Mouse (Mus musculus) neural tube, embryonic 11.5 days (tissue): ENCODE measurements around the gene 4921504E06Rik. TPM values are rescaled to one million over a fixed set of nuclear protein-coding genes. Genes with fewer than 3 reads are reported as not detected.

Source experiments
- ATAC-seq: fragments of 200-750 bp; cut with Nextera tagmentation; 2 replicates; pipeline ENCODE4 v1.8.0; 2017; ENCODE audit warnings: moderate number of reproducible peaks, mild to moderate bottlenecking, moderate TSS enrichment, moderate library complexity; ENCODE audit not compliant: insufficient read depth, low FRiP score, low TSS enrichment
- DNase-seq: peaks from one replicate; pipeline ENCODE4 v3.0.0-alpha.2; 2015; ENCODE audit warnings: low spot score
- H3K27ac ChIP-seq: fragments of 300-500 bp; sonication (generic); 2 replicates; pipeline ENCODE4 v1.5.1; 2014; ENCODE audit warnings: low read depth, mild to moderate bottlenecking, low read length
- H3K27me3 ChIP-seq: fragments of 300-500 bp; sonication (generic); 2 replicates; pipeline ENCODE4 v1.6.1; 2014; ENCODE audit warnings: mild to moderate bottlenecking, low read length, mixed read lengths; ENCODE audit not compliant: control insufficient read depth, insufficient read depth
- H3K36me3 ChIP-seq: fragments of 300-500 bp; sonication (generic); 2 replicates; pipeline ENCODE4 v1.6.1; 2014; ENCODE audit warnings: mild to moderate bottlenecking, low read length, moderate library complexity, mixed read lengths; ENCODE audit not compliant: control insufficient read depth, insufficient read depth
- H3K4me1 ChIP-seq: fragments of 300-500 bp; sonication (generic); 2 replicates; pipeline ENCODE4 v1.6.1; 2014; ENCODE audit warnings: low read length, mixed read lengths; ENCODE audit not compliant: control insufficient read depth, insufficient read depth
- H3K4me2 ChIP-seq: fragments of 300-500 bp; sonication (generic); 2 replicates; pipeline ENCODE4 v1.6.1; 2014; ENCODE audit warnings: low read depth, mild to moderate bottlenecking, moderate library complexity
- H3K4me3 ChIP-seq: fragments of 300-500 bp; sonication (generic); 2 replicates; pipeline ENCODE4 v1.5.1; 2014; ENCODE audit warnings: low read depth, low read length
- H3K9ac ChIP-seq: fragments of 300-500 bp; sonication (generic); 2 replicates; pipeline ENCODE4 v1.6.1; 2014; ENCODE audit warnings: mild to moderate bottlenecking, low read length
- H3K9me3 ChIP-seq: fragments of 300-500 bp; sonication (generic); 2 replicates; pipeline ENCODE4 v1.6.1; 2016; ENCODE audit warnings: low read length; ENCODE audit not compliant: control insufficient read depth
- WGBS: fragments of 180-500 bp; shearing (Covaris S2); extraction: QIAGEN DNeasy Blood & Tissue Kit; methylation state at CpG from one replicate; pipeline ENCODE4 v1.1.7; 2014; 5-methylcytosine and 5-hydroxymethylcytosine counted together
- polyA plus RNA-seq: library from polyadenylated mRNA; unstranded; fragments of >200 nt; fragmentation: Nextera tagmentation; extraction: Ambion mirVana; gene quantifications from 2 replicates; pipeline ENCODE4 v1.2.1, GENCODE M21; 2014

4921504E06Rik gene
- polyA plus RNA-seq: not detected in 2 replicates

GRCm38 (mm10) chr2:19553821-19554592 is at the start of gene 4921504E06Rik:
Gene 4921504E06Rik, minus strand, starts transcription at chr2:19553914.
- ATAC-seq (peak; percentile 90), DNase-seq (peak; percentile 85)
- peak within 1 kb of the TSS; percentile 58 for H3K4me2 ChIP-seq
- no peak within 1 kb of the TSS for H3K27ac ChIP-seq
- peaks cover 6% of the 10 kb centered on the region for H3K4me1 ChIP-seq
- under 1% methylated on average over 21 of the region's 27 CpGs for WGBS
- H3K9me3 ChIP-seq: no peaks in the 10 kb centered on the region
- H3K4me3 ChIP-seq: peak within 1 kb of the TSS; percentile 35
- no peaks in the 10 kb centered on the region for H3K27me3 ChIP-seq
- H3K36me3 ChIP-seq: no peaks in the 10 kb centered on the region
- H3K9ac ChIP-seq: peak within 1 kb of the TSS; percentile 26

DNA sequence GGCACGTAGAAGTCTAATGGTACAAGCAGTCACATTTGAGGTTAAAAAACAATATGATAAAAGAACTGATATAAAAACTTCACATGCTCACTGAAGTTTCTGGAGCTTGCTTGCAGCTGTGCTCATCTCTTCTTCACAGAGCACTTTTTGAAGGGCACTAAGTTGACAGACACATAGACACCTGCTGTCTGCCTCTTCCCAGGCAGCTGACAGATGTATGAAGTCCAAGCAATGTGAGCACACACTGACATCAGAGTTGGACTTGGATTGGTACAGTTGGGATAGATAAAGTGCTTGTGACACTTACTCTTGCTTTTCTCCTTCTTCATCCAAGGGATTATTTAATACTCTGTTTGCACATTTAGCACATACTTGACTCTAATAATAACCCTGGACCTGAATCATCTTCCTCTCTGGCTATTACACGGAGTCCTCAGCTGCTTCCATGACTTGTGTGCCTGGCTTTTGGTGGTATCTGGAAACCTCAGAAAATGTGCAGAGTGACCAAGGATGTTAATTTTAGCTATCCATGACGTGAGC is 47.7 kb upstream of the 4921504E06Rik start:
- no peak overlapping the region for H3K4me2 ChIP-seq

GRCm38 (mm10) chr2:19600860-19601259 is 47.1 kb upstream of the 4921504E06Rik start:
- DNase-seq (no peak), ATAC-seq (no peak)
- WGBS: 89% methylated on average over 5 of the region's 5 CpGs
- H3K4me3 ChIP-seq: no peak overlapping the region
- no peak overlapping the region for H3K9ac ChIP-seq
- no peak overlapping the region for H3K4me2 ChIP-seq
- no peak overlapping the region for H3K27ac ChIP-seq
- H3K27me3 ChIP-seq: no peaks in the 10 kb centered on the region
- H3K9me3 ChIP-seq: no peaks in the 10 kb centered on the region
- no peaks in the 10 kb centered on the region for H3K36me3 ChIP-seq
- no peaks in the 10 kb centered on the region for H3K4me1 ChIP-seq

More for the DNA sequence above, 47.7 kb upstream of the 4921504E06Rik start:
- Histone ChIP-seq H3K4me3 (no peak overlapping the region), H3K27me3 (no peaks in the 10 kb centered on the region), H3K9ac (no peak overlapping the region), H3K36me3 (no peaks in the 10 kb centered on the region), H3K4me1 (no peaks in the 10 kb centered on the region), H3K27ac (no peak overlapping the region), H3K9me3 (no peaks in the 10 kb centered on the region)
- DNase-seq: no peak
- WGBS: 79% methylated on average over 3 of the region's 3 CpGs
- ATAC-seq: no peak

- no peaks in the 10 kb centered on the region for H3K36me3 ChIP-seq
- H3K9ac ChIP-seq: no peak overlapping the region
- DNase-seq (no peak), ATAC-seq (no peak)
- no peaks in the 10 kb centered on the region for H3K27me3 ChIP-seq
- H3K4me2 ChIP-seq: no peak overlapping the region
- H3K4me3 ChIP-seq: no peak overlapping the region
- H3K9me3 ChIP-seq: no peaks in the 10 kb centered on the region
- 82% methylated on average over 5 of the region's 5 CpGs for WGBS
- no peaks in the 10 kb centered on the region for H3K4me1 ChIP-seq
- H3K27ac ChIP-seq: no peak overlapping the region
Measured at GRCm38 (mm10) chr2:19599801-19600200, 46.1 kb upstream of the 4921504E06Rik start.

GRCm38 (mm10) chr2:19596988-19597387 is 43.3 kb upstream of the 4921504E06Rik start:
- no peaks in the 10 kb centered on the region for H3K4me1 ChIP-seq
- ATAC-seq (no peak), DNase-seq (no peak)
- no peak overlapping the region for H3K4me3 ChIP-seq
- H3K9ac ChIP-seq: no peak overlapping the region
- no peak overlapping the region for H3K27ac ChIP-seq
- H3K9me3 ChIP-seq: no peaks in the 10 kb centered on the region
- no peaks in the 10 kb centered on the region for H3K27me3 ChIP-seq
- H3K36me3 ChIP-seq: no peaks in the 10 kb centered on the region
- H3K4me2 ChIP-seq: no peak overlapping the region

- Histone ChIP-seq H3K27me3 (no peaks in the 10 kb centered on the region), H3K4me3 (no peak overlapping the region), H3K4me1 (no peaks in the 10 kb centered on the region), H3K4me2 (no peak overlapping the region), H3K36me3 (no peaks in the 10 kb centered on the region), H3K9me3 (no peaks in the 10 kb centered on the region), H3K27ac (no peak overlapping the region), H3K9ac (no peak overlapping the region)
- WGBS: 60% methylated on average over 2 of the region's 2 CpGs
- no peak for ATAC-seq
- no peak for DNase-seq
Measured at GRCm38 (mm10) chr2:19596426-19596825, 42.7 kb upstream of the 4921504E06Rik start.

GRCm38 (mm10) chr2:19594856-19595255 is 41.1 kb upstream of the 4921504E06Rik start:
- H3K9ac ChIP-seq: no peak overlapping the region
- ATAC-seq (no peak), DNase-seq (no peak)
- H3K4me2 ChIP-seq: no peak overlapping the region
- H3K4me1 ChIP-seq: no peaks in the 10 kb centered on the region
- no peaks in the 10 kb centered on the region for H3K36me3 ChIP-seq
- WGBS: 81% methylated on average over 7 of the region's 7 CpGs
- no peak overlapping the region for H3K27ac ChIP-seq
- H3K4me3 ChIP-seq: no peak overlapping the region
- no peaks in the 10 kb centered on the region for H3K27me3 ChIP-seq
- H3K9me3 ChIP-seq: no peaks in the 10 kb centered on the region

- DNase-seq (no peak), ATAC-seq (no peak)
- WGBS: 95% methylated on average over 3 of the region's 3 CpGs
- no peak overlapping the region for H3K9ac ChIP-seq
- H3K36me3 ChIP-seq: no peaks in the 10 kb centered on the region
- no peak overlapping the region for H3K4me3 ChIP-seq
- H3K9me3 ChIP-seq: no peaks in the 10 kb centered on the region
- no peaks in the 10 kb centered on the region for H3K27me3 ChIP-seq
- no peaks in the 10 kb centered on the region for H3K4me1 ChIP-seq
- no peak overlapping the region for H3K27ac ChIP-seq
- no peak overlapping the region for H3K4me2 ChIP-seq
Measured at GRCm38 (mm10) chr2:19579846-19580245, 26.1 kb upstream of the 4921504E06Rik start.

- ATAC-seq (no peak), DNase-seq (no peak)
- H3K4me2 ChIP-seq: no peak overlapping the region
- no peak overlapping the region for H3K9ac ChIP-seq
- WGBS: 62% methylated on average over 6 of the region's 6 CpGs
- no peak overlapping the region for H3K27ac ChIP-seq
- H3K27me3 ChIP-seq: no peaks in the 10 kb centered on the region
- H3K36me3 ChIP-seq: no peaks in the 10 kb centered on the region
- no peak overlapping the region for H3K4me3 ChIP-seq
- no peaks in the 10 kb centered on the region for H3K4me1 ChIP-seq
- no peaks in the 10 kb centered on the region for H3K9me3 ChIP-seq
Measured at GRCm38 (mm10) chr2:19579180-19579579, 25.5 kb upstream of the 4921504E06Rik start.
